Mouse (Mus musculus): ENCODE data around the gene Hoga1.

The Hoga1 gene

DNA sequence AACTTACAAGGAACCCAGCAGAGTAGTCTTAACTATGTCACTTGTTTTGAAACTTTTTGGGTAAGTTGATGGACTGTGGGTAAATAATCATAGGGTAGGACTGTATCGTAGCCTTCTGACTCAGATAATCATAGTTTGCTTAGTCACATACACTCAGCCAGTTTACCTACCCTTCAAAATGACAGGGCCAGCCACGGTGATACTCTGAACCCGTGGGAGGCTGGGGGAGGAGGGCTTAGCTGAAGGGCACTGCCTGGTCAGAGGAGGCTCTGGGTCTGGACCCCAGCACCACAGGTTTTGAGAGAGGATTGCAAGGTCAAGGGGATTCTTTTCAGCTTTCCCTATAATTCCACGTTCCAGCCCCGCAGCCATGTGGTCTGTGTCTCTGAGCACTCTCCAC is 73.2 kb downstream of the Hoga1 start:
- no peak for DNase-seq (ENCODE audit: low spot score)

DNA sequence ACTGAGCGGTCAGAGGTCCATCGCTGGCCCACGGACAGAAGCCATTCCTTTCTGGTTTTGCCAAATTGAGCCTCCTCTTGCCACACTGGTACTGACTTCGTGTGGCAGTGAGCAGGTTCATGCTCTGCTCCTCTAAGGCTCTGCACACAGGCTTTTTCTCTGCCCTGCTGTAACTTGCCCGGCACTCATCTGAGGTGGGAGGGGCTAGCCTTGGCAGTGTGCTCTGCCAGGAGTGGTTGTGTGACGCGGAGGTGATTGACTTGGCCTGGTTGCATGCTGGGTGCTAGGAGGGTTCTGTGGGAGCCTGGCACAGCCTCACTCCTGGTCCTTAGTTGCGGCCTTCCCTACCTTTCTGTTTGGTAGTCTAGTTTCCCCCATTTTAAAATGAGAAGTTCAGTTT is 75.0 kb downstream of the Hoga1 start:
- DNase-seq (ENCODE audit: low spot score), result no peak
